Mouse (Mus musculus) stomach, postnatal 0 days (tissue): ENCODE results near the gene Cblb.

ENCODE experiments used
- CTCF ChIP-seq: IDR thresholded peaks from 2 replicates; pipeline ENCODE4 v1.5.1; 2016; ENCODE audit warnings: antibody characterized with exemption, low read depth, mild to moderate bottlenecking, moderate library complexity
- EP300 ChIP-seq: optimal IDR thresholded peaks from 2 replicates; pipeline ENCODE3; 2016; ENCODE audit warnings: antibody characterized with exemption

DNA sequence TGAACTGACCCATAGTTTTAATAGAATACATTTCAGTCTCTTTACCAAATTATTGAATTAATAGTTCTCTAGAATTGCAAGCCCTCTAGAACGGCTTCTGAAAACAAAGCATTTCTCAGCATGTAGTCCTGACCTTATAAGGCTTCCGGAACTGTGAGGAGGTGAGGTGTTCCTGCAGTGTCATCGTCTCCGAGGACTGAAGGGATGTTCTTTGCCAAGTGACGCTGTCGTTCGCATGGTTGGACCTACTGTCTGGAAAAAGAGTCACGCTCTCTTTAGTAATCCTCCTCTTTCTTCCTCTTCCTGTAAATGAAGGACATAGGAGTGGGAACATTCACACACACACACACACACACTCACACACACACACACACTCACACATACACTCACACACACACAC lies 45.6 kb upstream of the Cblb start:
- TF ChIP-seq EP300 (no peak), CTCF (no peak)
